Mouse (Mus musculus) left cerebral cortex, postnatal 36 days (tissue): Measurements from ENCODE around the gene 2410015M20Rik. TPM values are rescaled to one million over a fixed set of nuclear protein-coding genes. Genes with fewer than 3 reads are reported as not detected.
"Not testable (repeated sequence)": the region's sequence is repeated elsewhere in the genome, so short reads cannot be mapped to it uniquely, and the experiment has no call there.

Source experiments
- DNase-seq, 2 experiments: peaks; one replicate each; pipeline ENCODE4 v3.0.0; 2021 to 2022; ENCODE audit warnings: low spot score in 2 of 2, mixed read lengths in 1 of 2
- intact Hi-C: fragments of 180-260 bp; cut with DNase I; formaldehyde crosslinking; loops from one replicate; pipeline ENCODE4 v1.15.1; 2025
- total RNA-seq, 2 experiments: library from RNA; stranded (reverse); gene quantifications; 2 replicates each; pipeline ENCODE4 v1.2.3; 2021

Gene 2410015M20Rik
- total RNA-seq, 2 experiments from 2014 or later, result 120 to 139 TPM

DNA sequence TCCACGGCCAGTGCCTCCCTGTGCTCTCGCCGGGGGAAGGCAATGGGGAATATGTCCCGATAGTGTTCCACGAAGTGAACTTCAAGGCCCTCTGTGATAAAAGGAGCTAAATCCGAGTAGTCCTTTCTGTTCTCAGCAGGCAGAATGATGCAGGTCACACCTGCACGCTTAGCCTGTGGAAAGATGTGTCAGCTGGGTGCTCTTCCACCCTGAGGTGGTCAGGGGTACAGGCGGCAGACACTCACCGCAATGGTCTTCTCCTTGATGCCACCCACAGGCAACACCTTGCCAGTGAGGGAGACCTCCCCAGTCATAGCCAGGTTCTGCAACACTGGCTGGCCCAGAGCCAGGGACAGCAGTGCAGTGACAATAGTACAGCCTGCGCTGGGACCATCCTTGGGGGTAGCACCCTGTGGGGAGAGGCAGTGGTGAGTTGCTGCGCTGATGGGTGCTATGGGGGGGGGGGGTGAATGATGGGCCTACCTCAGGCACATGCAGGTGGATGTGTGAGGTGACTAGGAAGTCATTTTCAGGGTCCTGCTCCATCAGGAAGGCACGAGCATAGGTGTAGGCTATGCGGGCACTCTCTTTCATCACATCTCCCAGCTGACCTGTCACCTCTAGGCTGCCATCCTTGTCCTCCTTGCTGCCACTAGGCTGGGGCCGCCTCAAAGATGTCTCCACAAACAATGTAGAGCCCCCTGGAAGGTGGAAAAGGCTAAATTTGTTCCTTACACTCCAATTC lies 5.0 kb upstream of the 2410015M20Rik start:
- DNase-seq, result no peak
- intact Hi-C loops, result loop anchor here (5.0 kb wide), 1 partner anchor 148 kb away; the partner anchor contains the start of gene Dus3l

DNA sequence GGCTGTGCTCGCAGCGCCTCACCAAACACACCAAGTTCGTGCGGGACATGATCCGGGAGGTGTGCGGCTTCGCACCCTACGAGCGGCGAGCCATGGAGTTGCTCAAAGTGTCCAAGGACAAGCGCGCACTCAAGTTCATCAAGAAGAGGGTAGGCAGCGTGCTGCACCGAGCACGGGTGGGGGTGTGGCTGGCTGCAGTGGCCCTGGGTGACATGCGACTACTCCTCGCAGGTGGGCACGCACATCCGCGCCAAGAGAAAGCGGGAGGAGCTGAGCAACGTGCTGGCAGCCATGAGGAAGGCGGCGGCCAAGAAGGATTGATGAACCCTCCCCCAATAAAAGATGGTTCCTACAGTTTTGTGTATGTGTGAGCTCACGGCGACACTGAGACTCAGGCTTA lies 4.3 kb upstream of the 2410015M20Rik start:
- intact Hi-C loops, result loop anchor here (2.0 to 5.0 kb wide), 3 partner anchors 13 to 148 kb away; partner anchors contain the start of genes Dus3l and Lonp1
- peak in 1 of 2 experiments; percentile 46 for DNase-seq

DNA sequence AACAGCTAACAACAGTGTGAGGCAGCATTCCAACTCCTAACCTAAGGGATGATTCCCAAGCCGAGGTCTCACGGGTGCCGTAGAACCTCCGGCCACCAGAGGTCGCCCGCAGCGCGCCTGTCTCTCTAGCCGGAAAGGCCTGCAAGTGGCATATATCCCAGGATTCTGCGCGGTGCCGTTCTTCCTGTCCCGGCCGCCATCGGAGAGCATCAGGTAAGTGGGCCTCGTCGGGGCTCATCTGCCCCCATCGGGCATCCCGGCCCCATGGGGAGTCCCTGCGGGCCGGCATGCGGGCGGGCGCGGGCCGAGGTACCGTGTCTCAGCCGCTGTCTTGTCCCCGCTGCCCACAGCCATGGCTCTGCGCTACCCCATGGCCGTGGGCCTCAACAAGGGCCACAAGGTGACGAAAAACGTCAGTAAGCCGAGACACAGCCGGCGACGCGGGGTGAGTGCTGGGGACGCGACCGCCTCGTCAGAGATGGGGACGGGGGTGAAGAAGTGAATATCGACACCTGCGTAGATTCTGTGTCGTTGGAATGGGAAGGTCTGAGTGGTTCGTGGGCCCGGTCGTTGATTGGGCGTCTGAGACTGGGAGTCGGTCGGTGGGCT lies 3.8 kb upstream of the 2410015M20Rik start, which contains the start of gene Rpl36:
Gene Rpl36 (plus strand): TSS at position 181 of the 609 bp plus-strand sequence.
- intact Hi-C loops, result loop anchor here (2.0 to 5.0 kb wide), 3 partner anchors 13 to 149 kb away; partner anchors contain the start of genes Dus3l and Lonp1
- peak; percentile 97 for DNase-seq

DNA sequence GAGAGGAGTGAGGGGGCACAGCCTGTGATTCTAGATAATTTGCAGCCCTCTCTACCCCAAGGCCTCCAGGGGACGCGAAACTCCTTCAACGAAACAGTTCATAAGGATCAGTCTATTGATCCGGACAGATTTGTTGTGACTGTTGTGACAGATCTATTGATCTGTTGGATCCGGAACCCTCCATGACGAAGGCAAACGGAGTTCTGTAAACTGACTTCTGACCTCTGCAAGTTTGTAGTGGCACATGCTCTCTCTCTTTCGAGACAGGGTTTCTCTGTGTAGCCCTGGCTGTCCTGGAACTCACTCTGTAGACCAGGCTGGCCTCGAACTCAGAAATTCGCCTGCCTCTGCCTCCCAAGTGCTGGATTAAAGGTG lies 3.0 kb upstream of the 2410015M20Rik start:
- DNase-seq, result not testable (repeated sequence)
- intact Hi-C loops, result loop anchor here (2.0 to 5.0 kb wide), 3 partner anchors 14 to 150 kb away; partner anchors contain the start of genes Dus3l and Lonp1

DNA sequence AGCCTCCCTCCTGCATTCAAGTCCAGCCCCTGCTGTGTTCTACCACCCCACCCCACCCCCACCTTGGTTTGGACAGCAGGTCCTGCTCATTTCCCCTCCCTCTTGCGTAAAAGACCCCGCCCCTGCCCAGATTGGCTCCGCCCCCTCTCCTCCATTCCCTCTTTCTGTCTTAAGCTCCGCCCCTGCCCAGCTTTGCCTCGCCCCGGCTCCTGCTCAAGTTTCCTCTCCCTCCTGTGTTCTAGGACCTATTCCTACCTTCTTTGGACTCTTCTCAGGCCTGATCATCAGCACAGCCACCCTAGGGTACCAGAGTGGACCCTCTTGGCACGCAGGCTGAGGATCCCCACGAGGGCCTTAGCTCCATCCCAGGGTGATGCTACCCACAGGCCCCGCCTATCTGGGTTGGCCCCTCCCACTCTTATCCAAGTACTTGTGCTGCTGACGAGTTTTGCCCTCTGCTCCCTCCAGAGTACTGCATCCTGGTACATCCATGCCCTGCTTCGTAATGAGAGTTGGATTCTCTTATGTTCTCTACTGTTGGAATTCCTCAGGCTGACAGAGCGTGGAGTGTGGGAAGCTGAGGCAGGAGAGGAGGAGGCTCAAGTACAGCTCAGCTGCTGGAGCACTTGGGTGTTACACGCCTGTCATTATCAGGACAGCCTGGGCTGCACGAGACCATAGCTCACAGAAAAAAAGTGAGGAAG lies 2.4 kb upstream of the 2410015M20Rik start:
- intact Hi-C loops, result loop anchor here (2.0 to 5.0 kb wide), 3 partner anchors 15 to 150 kb away; partner anchors contain the start of genes Dus3l and Lonp1
- no peak for DNase-seq

- intact Hi-C loops, result loop anchor here (5.0 kb wide), 1 partner anchor 151 kb away; the partner anchor contains the start of gene Dus3l
Measured at GRCm38 (mm10) chr17:56611323-56611722, 1.8 kb upstream of the 2410015M20Rik start.

GRCm38 (mm10) chr17:56608699-56609098 lies 872 bp downstream of the 2410015M20Rik start:
- intact Hi-C loops, result no loop called here
- DNase-seq, result no peak

More at GRCm38 (mm10) chr17:56611323-56611722, 1.8 kb upstream of the 2410015M20Rik start:
- no peak for DNase-seq

GRCm38 (mm10) chr17:56607521-56608062 lies 2.0 kb downstream of the 2410015M20Rik start:
- DNase-seq, result no peak
- intact Hi-C loops, result no loop called here

DNA sequence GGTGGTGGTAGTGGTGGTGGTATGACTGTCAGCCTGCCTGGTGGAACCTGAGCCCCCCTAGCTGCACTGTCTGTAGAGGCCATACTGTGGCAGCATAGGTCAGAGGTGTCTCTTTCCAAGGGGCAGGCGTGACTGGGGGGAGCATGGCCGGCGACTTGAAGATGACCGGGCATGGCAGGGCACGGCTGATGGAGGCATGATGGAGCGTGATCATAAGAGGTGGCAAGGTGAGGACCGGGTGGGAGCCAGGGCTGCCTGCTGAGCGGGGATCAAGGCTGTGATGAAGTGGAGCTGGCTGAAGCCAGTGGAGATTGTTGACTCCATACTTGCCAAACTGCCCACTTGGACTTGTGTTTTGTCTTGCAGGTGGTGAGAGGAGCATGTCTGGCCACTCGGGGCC lies 4.1 kb downstream of the 2410015M20Rik start:
- no peak for DNase-seq
- intact Hi-C loops, result no loop called here

- intact Hi-C loops, result no loop called here
Measured at GRCm38 (mm10) chr17:56604422-56604821, 5.1 kb downstream of the 2410015M20Rik start.

GRCm38 (mm10) chr17:56604070-56604380 lies 5.5 kb downstream of the 2410015M20Rik start:
- DNase-seq, result no peak
- intact Hi-C loops, result no loop called here

More at GRCm38 (mm10) chr17:56604422-56604821, 5.1 kb downstream of the 2410015M20Rik start:
- DNase-seq, result no peak

- intact Hi-C loops, result no loop called here
- DNase-seq, result no peak
Measured at GRCm38 (mm10) chr17:56603186-56604069, 6.1 kb downstream of the 2410015M20Rik start.

DNA sequence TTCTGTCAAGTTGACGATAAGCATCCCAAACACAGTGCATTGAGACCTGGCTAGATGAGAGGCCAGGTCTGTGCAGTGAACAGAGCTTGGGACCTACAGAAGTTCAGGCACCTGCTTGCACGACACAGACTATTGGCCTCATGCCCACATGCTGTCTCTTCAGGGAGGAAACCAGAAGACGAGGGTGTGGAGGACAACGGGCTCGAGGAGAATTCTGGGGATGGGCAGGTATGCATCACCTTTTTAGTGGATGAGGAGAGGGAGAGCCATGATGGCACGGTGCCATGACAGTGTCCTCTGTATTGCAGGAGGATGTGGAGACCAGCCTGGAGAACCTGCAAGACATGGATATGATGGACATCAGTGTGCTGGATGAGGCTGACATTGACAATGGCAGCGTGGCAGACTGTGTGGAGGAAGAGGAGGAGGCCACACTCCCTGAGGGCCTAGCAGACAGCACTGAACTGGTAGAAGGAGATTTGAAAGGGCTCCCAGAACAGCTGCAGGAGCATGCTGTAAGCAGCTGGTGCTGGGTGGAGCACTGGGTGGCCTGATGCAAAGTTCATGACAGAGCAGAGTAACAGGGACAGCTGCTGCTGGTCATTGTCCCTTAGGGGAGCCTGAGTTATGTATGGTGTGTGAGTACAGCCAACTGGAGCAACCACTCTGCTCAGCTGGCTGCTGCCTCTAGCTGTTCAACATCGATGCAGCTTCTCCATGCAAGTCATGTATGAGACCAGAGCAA lies 15.9 kb downstream of the 2410015M20Rik start:
- intact Hi-C loops, result no loop called here
- DNase-seq, result no peak

GRCm38 (mm10) chr17:56592553-56592952 lies 17.0 kb downstream of the 2410015M20Rik start:
- DNase-seq, result no peak
- intact Hi-C loops, result no loop called here

DNA sequence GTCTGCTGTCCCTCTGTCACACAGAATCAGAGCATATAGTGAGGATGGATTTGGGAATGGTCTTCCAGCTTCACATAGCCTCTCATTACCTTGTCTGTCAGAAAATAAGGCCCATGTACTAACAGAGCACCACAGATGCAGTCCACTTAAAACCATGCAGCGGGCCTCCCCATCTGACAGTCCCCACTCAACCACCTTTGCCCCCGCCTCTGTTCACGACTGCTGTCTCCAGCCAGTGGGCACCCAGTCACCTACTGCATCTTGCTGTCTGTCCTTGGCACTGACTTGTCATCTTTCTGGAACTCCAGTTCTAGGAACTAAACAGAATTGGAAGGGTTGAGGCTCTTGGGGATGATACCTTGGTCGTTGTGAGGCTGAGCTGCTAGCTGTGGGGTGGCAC lies 20.6 kb downstream of the 2410015M20Rik start:
- no peak for DNase-seq
- intact Hi-C loops, result no loop called here

DNA sequence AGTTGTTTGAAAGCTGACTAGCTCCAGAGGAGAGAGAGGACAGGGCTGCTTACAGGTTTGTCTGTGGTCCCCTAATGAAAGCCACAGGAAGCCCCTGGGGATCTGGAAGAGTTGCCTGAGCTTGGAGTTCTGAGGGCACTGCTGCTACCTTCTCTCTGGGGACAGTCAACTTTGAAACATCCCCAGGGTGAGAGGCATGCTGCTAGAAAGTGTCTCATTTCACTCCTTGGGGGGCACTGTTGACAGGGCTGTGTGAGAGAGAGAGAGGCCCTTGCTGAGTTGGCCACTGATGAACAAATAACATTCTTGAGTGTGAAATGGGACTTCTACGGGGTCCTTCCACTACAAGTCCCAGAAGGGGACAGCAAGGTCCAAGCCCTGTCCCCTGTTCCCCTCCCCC lies 21.8 kb downstream of the 2410015M20Rik start:
- no peak for DNase-seq
- intact Hi-C loops, result no loop called here

- intact Hi-C loops, result loop anchor here (2.0 kb wide), 1 partner anchor 88 kb away; the partner anchor contains the start of gene Ranbp3
- no peak for DNase-seq
Measured at GRCm38 (mm10) chr17:56585171-56585821, 24.3 kb downstream of the 2410015M20Rik start.
